Mouse (Mus musculus): Measurements from ENCODE around the gene Klhl42.

- TF ChIP-seq MAX (IDR thresholded peaks at IDR 0.05; ENCODE audit: low read depth) = no peak
- TF ChIP-seq POLR2AphosphoS2 (IDR thresholded peaks at IDR 0.05; ENCODE audit: insufficient read length, low read depth) = no peak
- no peak for TF ChIP-seq CEBPB (IDR thresholded peaks at IDR 0.05; ENCODE audit: insufficient read depth, poor library complexity, severe bottlenecking)
These were observed 14.3 kb downstream of the Klhl42 start for GRCm38 (mm10) chr6:147105529-147105928.
